Mouse (Mus musculus) embryonic fibroblast, embryonic 13.5 days (primary cell): ENCODE measurements around the gene Kcnf1.

Source experiments
- CTCF ChIP-seq: IDR thresholded peaks from 2 replicates; pipeline ENCODE4 v1.5.1; 2011; ENCODE audit warnings: mild to moderate bottlenecking, control low read depth, low read length, moderate library complexity, borderline replicate concordance; ENCODE audit not compliant: insufficient read depth
- POLR2A ChIP-seq: IDR thresholded peaks from 2 replicates; pipeline ENCODE4 v1.6.1; 2011; ENCODE audit warnings: low read depth, mild to moderate bottlenecking, control low read depth, low read length, moderate library complexity

DNA sequence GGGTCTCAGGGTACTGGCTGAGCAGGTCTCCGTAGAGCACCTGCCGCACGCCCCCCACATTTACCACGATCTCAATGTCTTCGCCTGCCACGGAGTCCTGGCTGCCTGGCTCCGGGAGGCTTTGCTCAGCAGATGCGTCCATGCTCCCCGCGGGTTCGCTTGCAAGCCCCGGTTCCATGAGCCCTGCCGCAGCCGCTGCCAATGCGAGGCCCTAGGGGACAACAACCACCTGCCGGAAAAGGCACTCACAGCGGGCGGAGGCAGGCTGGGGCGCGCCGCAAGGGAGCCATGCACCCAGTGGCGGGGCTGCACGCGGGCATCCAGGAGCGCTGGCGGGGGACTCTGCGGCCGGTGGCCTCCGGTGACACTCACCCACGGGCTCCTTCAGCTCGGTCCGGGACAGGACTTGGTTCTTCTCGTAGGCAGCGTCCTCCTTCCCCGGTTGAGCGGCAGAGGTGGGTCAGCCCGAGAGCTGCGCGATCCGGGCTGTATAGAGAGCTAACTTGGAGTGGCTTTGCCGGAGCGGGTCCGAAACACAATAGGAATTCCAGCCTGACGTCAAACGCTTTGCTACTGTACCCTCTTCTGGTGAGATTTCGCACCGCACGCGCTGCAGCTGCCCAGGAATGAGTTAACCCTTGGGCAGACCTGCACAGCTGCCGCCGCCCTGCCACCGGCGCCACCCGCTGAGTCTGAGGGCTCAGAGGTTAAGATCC lies 489 bp downstream of the Kcnf1 start:
- TF ChIP-seq CTCF = peak; percentile 50; the same call in 1 of the 2 replicates
- no peak for TF ChIP-seq POLR2A
